Mouse (Mus musculus) midbrain, embryonic 14.5 days (tissue): ENCODE data around the gene Cyp4a12a. TPM values are rescaled to one million over a fixed set of nuclear protein-coding genes. Genes with fewer than 3 reads are reported as not detected.
"Not testable (repeated sequence)": the region's sequence is repeated elsewhere in the genome, so short reads cannot be mapped to it uniquely, and the experiment has no call there.

ENCODE experiments used
- ATAC-seq: fragments of 200-750 bp; cut with Nextera tagmentation; 2 replicates; pipeline ENCODE4 v1.8.0; 2017; ENCODE audit warnings: moderate number of reproducible peaks, moderate library complexity; ENCODE audit not compliant: low FRiP score, low TSS enrichment
- DNase-seq: peaks from one replicate; pipeline ENCODE4 v3.0.0-alpha.2; 2015
- H3K27ac ChIP-seq: fragments of 300-500 bp; sonication (generic); replicated peaks from 2 replicates; pipeline ENCODE4 v1.5.1; 2014; ENCODE audit warnings: mild to moderate bottlenecking, low read depth, low read length, moderate library complexity
- H3K27me3 ChIP-seq: fragments of 300-500 bp; sonication (generic); 2 replicates; pipeline ENCODE4 v1.6.1; 2014; ENCODE audit warnings: low read length, control low read depth, mixed read lengths; ENCODE audit not compliant: control insufficient read depth, insufficient read depth
- H3K36me3 ChIP-seq: fragments of 300-500 bp; sonication (generic); 2 replicates; pipeline ENCODE4 v1.6.1; 2014; ENCODE audit warnings: low read length, control low read depth; ENCODE audit not compliant: control insufficient read depth, insufficient read depth
- H3K4me1 ChIP-seq: fragments of 300-500 bp; sonication (generic); 2 replicates; pipeline ENCODE4 v1.6.1; 2014; ENCODE audit warnings: mild to moderate bottlenecking, antibody characterized with exemption, low read length, control low read depth; ENCODE audit not compliant: control insufficient read depth, insufficient read depth
- H3K4me2 ChIP-seq: fragments of 300-500 bp; sonication (generic); 2 replicates; pipeline ENCODE4 v1.6.1; 2014; ENCODE audit warnings: mild to moderate bottlenecking, low read length, moderate library complexity
- H3K4me3 ChIP-seq: fragments of 300-500 bp; sonication (generic); replicated peaks from 2 replicates; pipeline ENCODE4 v1.5.1; 2014; ENCODE audit warnings: low read depth, low read length
- H3K9ac ChIP-seq: fragments of 300-500 bp; sonication (generic); replicated peaks from 2 replicates; pipeline ENCODE4 v1.6.1; 2014; ENCODE audit warnings: mild to moderate bottlenecking, low read length, moderate library complexity
- H3K9me3 ChIP-seq: fragments of 300-500 bp; sonication (generic); 2 replicates; pipeline ENCODE4 v1.6.1; 2016; ENCODE audit warnings: low read length, control low read depth, mixed read lengths; ENCODE audit not compliant: control insufficient read depth
- polyA plus RNA-seq: library from polyadenylated mRNA; unstranded; fragments of >200 nt; fragmentation: Nextera tagmentation; extraction: Ambion mirVana; gene quantifications from 2 replicates; pipeline ENCODE4 v1.2.1, GENCODE M21; 2014

Gene Cyp4a12a
- polyA plus RNA-seq, 1 experiment from 2014 or later = not detected

- not testable (repeated sequence) for H3K27ac ChIP-seq, DNase-seq, ATAC-seq, H3K4me3 ChIP-seq, H3K36me3 ChIP-seq, H3K4me1 ChIP-seq, H3K9me3 ChIP-seq, H3K9ac ChIP-seq, H3K4me2 ChIP-seq, H3K27me3 ChIP-seq
Observed at GRCm38 (mm10) chr4:115368067-115368466, 69.2 kb downstream of the Cyp4a12a start.

Other genes starting within 250 kb of the Cyp4a12a start
- gene Tal1, start 242.6 kb upstream of the Cyp4a12a start, polyA plus RNA-seq = 23.1 and 23.8 TPM in 2 replicates
- 2.0 and 4.5 TPM in 2 replicates for gene Pdzk1ip1, start 210.3 kb upstream of the Cyp4a12a start, polyA plus RNA-seq
- 7.0 and 10.8 TPM in 2 replicates for gene Cyp4x1, start 164.8 kb upstream of the Cyp4a12a start, polyA plus RNA-seq
- gene Cyp4a29, start 57.0 kb upstream of the Cyp4a12a start, polyA plus RNA-seq = not detected in 2 replicates
- not detected in 2 replicates for gene Cyp4a12b, start 112.6 kb downstream of the Cyp4a12a start, polyA plus RNA-seq
- gene Cyp4a30b, start 153.6 kb downstream of the Cyp4a12a start, polyA plus RNA-seq = not detected in 2 replicates
- not detected in 2 replicates for gene Cyp4a14, start 197.1 kb downstream of the Cyp4a12a start, polyA plus RNA-seq
- gene Cyp4a10, start 219.2 kb downstream of the Cyp4a12a start, polyA plus RNA-seq = not detected in 2 replicates